Mouse (Mus musculus): ENCODE results near the gene Disc1. TPM values are rescaled to one million over a fixed set of nuclear protein-coding genes. Genes with fewer than 3 reads are reported as not detected.

Gene Disc1
- polyA plus RNA-seq, 1 experiment from 2014 or later, result 0.83 TPM

GRCm38 (mm10) chr8:125184881-125185280 is 130.9 kb downstream of the Disc1 start:
- no peak for TF ChIP-seq CTCF (IDR thresholded peaks at IDR 0.05; ENCODE audit: low read depth)
- Histone ChIP-seq H3K9me3 (replicated peaks; ENCODE audit: low read length) (no peaks in the 10 kb centered on the region), H3K27ac (no peak overlapping the region), H3K27me3 (ENCODE audit: insufficient read depth, low read length) (no peaks in the 10 kb centered on the region), H3K4me2 (ENCODE audit: low read length) (no peak overlapping the region), H3K36me3 (ENCODE audit: insufficient read depth, low read length) (no peaks in the 10 kb centered on the region), H3K4me3 (replicated peaks; ENCODE audit: low read depth, low read length) (no peak overlapping the region), H3K4me1 (replicated peaks; ENCODE audit: insufficient read depth, low read length) (no peaks in the 10 kb centered on the region), H3K9ac (ENCODE audit: low read depth, low read length) (no peak overlapping the region)
- ATAC-seq (replicated peaks; ENCODE audit: low FRiP score, low read depth) (peak; percentile 47), DNase-seq (ENCODE audit: low spot score) (no peak)
- 77% methylated on average over 1 of the region's 1 CpGs for WGBS

GRCm38 (mm10) chr8:125187044-125187443 is 133.0 kb downstream of the Disc1 start:
- no peaks in the 10 kb centered on the region for H3K27me3 ChIP-seq (ENCODE audit: insufficient read depth, low read length)
- ATAC-seq (replicated peaks; ENCODE audit: low FRiP score, low read depth) (no peak), DNase-seq (ENCODE audit: low spot score) (no peak)
- 32% methylated on average over 10 of the region's 10 CpGs for WGBS
- no peaks in the 10 kb centered on the region for H3K4me1 ChIP-seq (replicated peaks; ENCODE audit: insufficient read depth, low read length)
- no peak overlapping the region for H3K27ac ChIP-seq
- H3K9me3 ChIP-seq (replicated peaks; ENCODE audit: low read length), result no peaks in the 10 kb centered on the region
- no peak overlapping the region for H3K9ac ChIP-seq (ENCODE audit: low read depth, low read length)
- no peaks in the 10 kb centered on the region for H3K36me3 ChIP-seq (ENCODE audit: insufficient read depth, low read length)
- TF ChIP-seq CTCF (IDR thresholded peaks at IDR 0.05; ENCODE audit: low read depth), result no peak
- no peak overlapping the region for H3K4me3 ChIP-seq (replicated peaks; ENCODE audit: low read depth, low read length)
- no peak overlapping the region for H3K4me2 ChIP-seq (ENCODE audit: low read length)

GRCm38 (mm10) chr8:125193701-125194100 is 139.7 kb downstream of the Disc1 start:
- Histone ChIP-seq H3K9me3 (replicated peaks; ENCODE audit: low read length) (no peaks in the 10 kb centered on the region), H3K4me2 (ENCODE audit: low read length) (no peak overlapping the region), H3K27me3 (ENCODE audit: insufficient read depth, low read length) (no peaks in the 10 kb centered on the region), H3K9ac (ENCODE audit: low read depth, low read length) (no peak overlapping the region), H3K36me3 (ENCODE audit: insufficient read depth, low read length) (no peaks in the 10 kb centered on the region), H3K27ac (no peak overlapping the region), H3K4me3 (replicated peaks; ENCODE audit: low read depth, low read length) (no peak overlapping the region), H3K4me1 (replicated peaks; ENCODE audit: insufficient read depth, low read length) (peaks cover 14% of the 10 kb centered on the region)
- DNase-seq (ENCODE audit: low spot score) (no peak), ATAC-seq (replicated peaks; ENCODE audit: low FRiP score, low read depth) (no peak)
- 73% methylated on average over 5 of the region's 5 CpGs for WGBS
- no peak for TF ChIP-seq CTCF (IDR thresholded peaks at IDR 0.05; ENCODE audit: low read depth)

GRCm38 (mm10) chr8:125195121-125195520 is 141.1 kb downstream of the Disc1 start:
- Histone ChIP-seq H3K4me2 (ENCODE audit: low read length) (no peak overlapping the region), H3K4me1 (replicated peaks; ENCODE audit: insufficient read depth, low read length) (peaks cover 23% of the 10 kb centered on the region)
- WGBS, result 43% methylated on average over 9 of the region's 9 CpGs

GRCm38 (mm10) chr8:125196573-125197094 is 142.6 kb downstream of the Disc1 start:
- no peak for TF ChIP-seq CTCF (IDR thresholded peaks at IDR 0.05; ENCODE audit: low read depth)
- peaks cover 28% of the 10 kb centered on the region for H3K4me1 ChIP-seq (replicated peaks; ENCODE audit: insufficient read depth, low read length)
- 0 out of 2 replicates have a peak, but pooled peaks have one; percentile 45 for ATAC-seq (replicated peaks; ENCODE audit: low FRiP score, low read depth)
- H3K9ac ChIP-seq (ENCODE audit: low read depth, low read length), result no peak overlapping the region
- H3K4me2 ChIP-seq (ENCODE audit: low read length), result no peak overlapping the region
- H3K9me3 ChIP-seq (replicated peaks; ENCODE audit: low read length), result no peaks in the 10 kb centered on the region
- 54% methylated on average over 14 of the region's 14 CpGs for whole genome bisulfite sequencing
- no peaks in the 10 kb centered on the region for H3K27me3 ChIP-seq (ENCODE audit: insufficient read depth, low read length)
- H3K36me3 ChIP-seq (ENCODE audit: insufficient read depth, low read length), result no peaks in the 10 kb centered on the region
- DNase-seq (ENCODE audit: low spot score), result peak; percentile 52
- H3K27ac ChIP-seq, result peak overlapping the region; percentile 54; the same call in 1 of the 2 replicates
- H3K4me3 ChIP-seq (replicated peaks; ENCODE audit: low read depth, low read length), result no peak overlapping the region

More at GRCm38 (mm10) chr8:125195121-125195520, 141.1 kb downstream of the Disc1 start:
- H3K9ac ChIP-seq (ENCODE audit: low read depth, low read length), result no peak overlapping the region
- peak; percentile 25 for DNase-seq (ENCODE audit: low spot score)
- H3K9me3 ChIP-seq (replicated peaks; ENCODE audit: low read length), result no peaks in the 10 kb centered on the region
- no peaks in the 10 kb centered on the region for H3K27me3 ChIP-seq (ENCODE audit: insufficient read depth, low read length)
- no peak for TF ChIP-seq CTCF (IDR thresholded peaks at IDR 0.05; ENCODE audit: low read depth)
- ATAC-seq (replicated peaks; ENCODE audit: low FRiP score, low read depth), result no peak
- no peak overlapping the region for H3K4me3 ChIP-seq (replicated peaks; ENCODE audit: low read depth, low read length)
- no peak overlapping the region for H3K27ac ChIP-seq
- H3K36me3 ChIP-seq (ENCODE audit: insufficient read depth, low read length), result no peaks in the 10 kb centered on the region

GRCm38 (mm10) chr8:125197341-125198002 is 143.5 kb downstream of the Disc1 start:
- 49% methylated on average over 7 of the region's 7 CpGs for WGBS

More at GRCm38 (mm10) chr8:125197341-125198002, 143.5 kb downstream of the Disc1 start:
- ATAC-seq (replicated peaks; ENCODE audit: low FRiP score, low read depth) (no peak), DNase-seq (ENCODE audit: low spot score) (peak; percentile 72)
- Histone ChIP-seq H3K4me2 (ENCODE audit: low read length) (no peak overlapping the region), H3K36me3 (ENCODE audit: insufficient read depth, low read length) (no peaks in the 10 kb centered on the region), H3K27ac (peak overlapping the region; percentile 75), H3K27me3 (ENCODE audit: insufficient read depth, low read length) (no peaks in the 10 kb centered on the region), H3K9me3 (replicated peaks; ENCODE audit: low read length) (no peaks in the 10 kb centered on the region), H3K9ac (ENCODE audit: low read depth, low read length) (no peak overlapping the region), H3K4me3 (replicated peaks; ENCODE audit: low read depth, low read length) (no peak overlapping the region), H3K4me1 (replicated peaks; ENCODE audit: insufficient read depth, low read length) (peaks cover 28% of the 10 kb centered on the region)
- no peak for TF ChIP-seq CTCF (IDR thresholded peaks at IDR 0.05; ENCODE audit: low read depth)

All from kidney, postnatal 0 days (tissue).